Mouse (Mus musculus): ENCODE data around the gene Npat.

Gene Npat

DNA sequence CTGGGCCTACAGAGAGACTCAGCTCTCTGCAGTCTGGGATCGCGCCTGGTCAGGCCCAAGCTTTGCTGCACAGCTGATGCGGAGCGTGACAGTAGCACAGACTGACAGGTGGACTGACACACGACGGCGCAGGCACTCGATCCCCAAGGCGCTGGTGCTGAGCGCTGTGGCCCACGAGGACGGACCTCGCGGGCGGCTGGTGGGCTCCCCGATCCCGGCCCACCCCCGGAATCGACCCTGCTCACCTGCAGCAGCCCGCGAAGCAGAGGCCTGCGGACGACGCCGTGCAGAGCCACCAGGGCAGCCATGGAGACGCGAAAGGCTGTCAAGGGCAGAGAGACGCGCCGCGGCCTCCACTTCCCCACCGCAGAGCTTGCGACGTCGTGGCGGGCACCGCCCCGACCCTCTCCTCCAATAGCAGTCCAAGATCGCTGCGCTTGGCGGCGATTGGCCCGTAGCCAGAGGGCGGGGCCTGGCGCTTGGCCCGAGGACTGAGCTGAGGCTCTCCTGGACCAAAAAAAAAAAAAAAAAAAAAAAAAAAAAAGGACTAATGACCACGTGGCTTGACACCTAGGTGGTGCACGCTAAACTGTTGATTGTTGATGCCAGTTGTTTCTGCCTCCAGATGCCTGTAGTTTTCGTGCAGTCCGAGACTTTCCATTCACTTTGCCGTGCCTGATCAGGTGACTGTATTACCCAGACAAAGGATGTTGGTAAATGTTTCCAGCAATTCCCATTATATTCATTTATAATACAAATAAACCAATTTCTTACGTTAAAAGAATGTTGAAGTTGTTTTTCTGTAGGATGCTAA is 73.3 kb downstream of the Npat start, which contains the start of gene Acat1:
Gene Acat1, minus strand, starts transcription at position 415 of the 814 bp plus-strand sequence.
- peak; percentile 89 for DNase-seq (ENCODE audit: low spot score)

DNA sequence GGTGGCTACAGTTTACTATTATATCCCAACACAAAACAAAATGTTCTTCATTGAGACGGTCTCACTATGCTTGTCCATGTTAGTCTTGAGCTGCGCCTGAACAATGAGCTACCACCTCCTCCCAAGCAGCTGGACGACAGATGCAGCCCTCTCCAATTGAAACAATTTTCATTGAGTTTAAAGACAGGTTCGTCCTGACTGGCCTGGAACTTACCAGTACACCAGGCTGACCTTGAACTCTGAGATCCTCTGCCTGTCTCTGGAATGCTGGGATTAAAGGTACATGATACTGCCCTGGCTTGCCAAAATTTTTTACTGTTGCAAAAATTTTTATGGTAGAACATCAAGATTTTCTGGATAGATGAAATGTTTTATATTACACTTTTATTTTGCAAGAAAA is 77.4 kb downstream of the Npat start:
- DNase-seq (ENCODE audit: low spot score) = no peak

DNA sequence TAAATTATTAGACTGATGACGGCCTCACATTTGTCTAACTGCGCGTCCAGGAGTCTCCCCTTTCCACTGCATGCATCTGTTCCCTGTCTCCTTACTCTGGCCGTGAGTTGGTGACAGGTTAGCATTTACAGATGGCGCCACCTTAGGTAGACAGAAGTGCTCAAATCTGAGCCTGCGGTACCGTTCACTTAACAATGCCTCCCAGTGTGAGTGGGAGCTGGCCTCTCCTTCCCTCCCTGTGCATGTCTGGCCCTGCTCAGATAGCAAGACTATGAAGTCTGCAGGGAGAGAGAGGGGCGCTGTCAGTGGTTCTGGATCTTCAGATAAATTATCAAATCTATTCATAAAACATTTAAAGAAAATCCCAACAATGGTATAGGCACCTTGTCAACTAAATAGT is 78.4 kb downstream of the Npat start:
- DNase-seq (ENCODE audit: low spot score) = no peak
